Mouse (Mus musculus): ENCODE measurements around the gene Slc5a5. TPM values are rescaled to one million over a fixed set of nuclear protein-coding genes. Genes with fewer than 3 reads are reported as not detected.
A peak's percentile ranks its signal among the peaks of the same experiment; 100 is the strongest.
"Not testable (repeated sequence)": the region's sequence is repeated elsewhere in the genome, so short reads cannot be mapped to it uniquely, and the experiment has no call there.

The Slc5a5 gene
- polyA plus RNA-seq, 1 experiment from 2014 or later: 0.20 TPM

- H3K4me1 ChIP-seq (replicated peaks; ENCODE audit: control insufficient read depth, insufficient read depth, low read length): no peaks in the 10 kb centered on the region
- WGBS: 87% methylated on average over 2 of the region's 2 CpGs
- no peak overlapping the region for H3K4me2 ChIP-seq (replicated peaks; ENCODE audit: low read depth)
- H3K27me3 ChIP-seq (replicated peaks; ENCODE audit: control insufficient read depth, insufficient read depth, low read length): no peaks in the 10 kb centered on the region
- no peak for TF ChIP-seq CTCF (IDR thresholded peaks at IDR 0.05; ENCODE audit: low read depth)
- H3K9ac ChIP-seq (ENCODE audit: low read depth, low read length): no peak overlapping the region
- H3K27ac ChIP-seq (ENCODE audit: low read depth, low read length): no peak overlapping the region
- ATAC-seq: no peak
- H3K4me3 ChIP-seq (ENCODE audit: low read depth, low read length): no peak overlapping the region
- peaks cover 17% of the 10 kb centered on the region for H3K36me3 ChIP-seq (ENCODE audit: control insufficient read depth, insufficient read depth)
- no peaks in the 10 kb centered on the region for H3K9me3 ChIP-seq (ENCODE audit: control insufficient read depth)
These were observed 6.7 kb upstream of the Slc5a5 start for GRCm38 (mm10) chr8:70899226-70899625.

- WGBS: 50% methylated on average over 2 of the region's 2 CpGs
- Histone ChIP-seq H3K36me3 (ENCODE audit: control insufficient read depth, insufficient read depth) (peaks cover 22% of the 10 kb centered on the region), H3K27ac (ENCODE audit: low read depth, low read length) (no peak overlapping the region), H3K9me3 (ENCODE audit: control insufficient read depth) (no peaks in the 10 kb centered on the region), H3K4me3 (ENCODE audit: low read depth, low read length) (no peak overlapping the region), H3K9ac (ENCODE audit: low read depth, low read length) (no peak overlapping the region), H3K27me3 (replicated peaks; ENCODE audit: control insufficient read depth, insufficient read depth, low read length) (no peaks in the 10 kb centered on the region), H3K4me1 (replicated peaks; ENCODE audit: control insufficient read depth, insufficient read depth, low read length) (no peaks in the 10 kb centered on the region), H3K4me2 (replicated peaks; ENCODE audit: low read depth) (no peak overlapping the region)
- no peak for TF ChIP-seq CTCF (IDR thresholded peaks at IDR 0.05; ENCODE audit: low read depth)
- no peak for ATAC-seq
These were observed 6.2 kb upstream of the Slc5a5 start for GRCm38 (mm10) chr8:70898661-70899198.

- Histone ChIP-seq H3K36me3 (ENCODE audit: control insufficient read depth, insufficient read depth) (peaks cover 22% of the 10 kb centered on the region), H3K4me2 (replicated peaks; ENCODE audit: low read depth) (peak overlapping the region; percentile 67), H3K4me1 (replicated peaks; ENCODE audit: control insufficient read depth, insufficient read depth, low read length) (no peaks in the 10 kb centered on the region), H3K4me3 (ENCODE audit: low read depth, low read length) (peak overlapping the region; percentile 89), H3K27ac (ENCODE audit: low read depth, low read length) (peak overlapping the region; percentile 51), H3K9me3 (ENCODE audit: control insufficient read depth) (no peaks in the 10 kb centered on the region), H3K27me3 (replicated peaks; ENCODE audit: control insufficient read depth, insufficient read depth, low read length) (peaks cover 6% of the 10 kb centered on the region; the same call in 1 of the 2 replicates), H3K9ac (ENCODE audit: low read depth, low read length) (peak overlapping the region; percentile 49)
- under 1% methylated on average over 20 of the region's 20 CpGs for WGBS
- TF ChIP-seq CTCF (IDR thresholded peaks at IDR 0.05; ENCODE audit: low read depth): peak; percentile 97
- peak; percentile 50 for ATAC-seq
These were observed 5.3 kb upstream of the Slc5a5 start for GRCm38 (mm10) chr8:70897681-70898413.

GRCm38 (mm10) chr8:70897021-70897680 is 4.6 kb upstream of the Slc5a5 start, which contains the start of gene Rpl18a:
TSS of gene Rpl18a (minus strand) at chr8:70897412.
- H3K27me3 ChIP-seq (replicated peaks; ENCODE audit: control insufficient read depth, insufficient read depth, low read length): peaks cover 11% of the 10 kb centered on the region; the same call in 1 of the 2 replicates
- H3K36me3 ChIP-seq (ENCODE audit: control insufficient read depth, insufficient read depth): peaks cover 22% of the 10 kb centered on the region
- no peaks in the 10 kb centered on the region for H3K4me1 ChIP-seq (replicated peaks; ENCODE audit: control insufficient read depth, insufficient read depth, low read length)
- H3K4me3 ChIP-seq (ENCODE audit: low read depth, low read length): peak within 1 kb of the TSS; percentile 89
- H3K9me3 ChIP-seq (ENCODE audit: control insufficient read depth): no peaks in the 10 kb centered on the region
- peak; percentile 99 for ATAC-seq
- H3K9ac ChIP-seq (ENCODE audit: low read depth, low read length): peak within 1 kb of the TSS; percentile 92
- WGBS: under 1% methylated on average over 59 of the region's 60 CpGs
- peak; percentile 42 for TF ChIP-seq CTCF (IDR thresholded peaks at IDR 0.05; ENCODE audit: low read depth)
- H3K27ac ChIP-seq (ENCODE audit: low read depth, low read length): peak within 1 kb of the TSS; percentile 51
- peak within 1 kb of the TSS; percentile 67 for H3K4me2 ChIP-seq (replicated peaks; ENCODE audit: low read depth)

GRCm38 (mm10) chr8:70896316-70897020 is 3.9 kb upstream of the Slc5a5 start:
- H3K4me1 ChIP-seq (replicated peaks; ENCODE audit: control insufficient read depth, insufficient read depth, low read length): 0 out of 2 replicates have a peak, but pooled peaks cover 3% of the 10 kb centered on the region
- H3K27ac ChIP-seq (ENCODE audit: low read depth, low read length): no peak overlapping the region; the same call in 1 of the 2 replicates
- peak overlapping the region; percentile 67 for H3K4me2 ChIP-seq (replicated peaks; ENCODE audit: low read depth)
- H3K9ac ChIP-seq (ENCODE audit: low read depth, low read length): peak overlapping the region; percentile 92
- H3K36me3 ChIP-seq (ENCODE audit: control insufficient read depth, insufficient read depth): peaks cover 22% of the 10 kb centered on the region
- ATAC-seq: no peak
- peak overlapping the region; percentile 89 for H3K4me3 ChIP-seq (ENCODE audit: low read depth, low read length)
- 1% methylated on average over 25 of the region's 25 CpGs for WGBS
- no peaks in the 10 kb centered on the region for H3K9me3 ChIP-seq (ENCODE audit: control insufficient read depth)
- peaks cover 16% of the 10 kb centered on the region for H3K27me3 ChIP-seq (replicated peaks; ENCODE audit: control insufficient read depth, insufficient read depth, low read length)
- no peak for TF ChIP-seq CTCF (IDR thresholded peaks at IDR 0.05; ENCODE audit: low read depth)

- H3K36me3 ChIP-seq (ENCODE audit: control insufficient read depth, insufficient read depth): peaks cover 22% of the 10 kb centered on the region
- H3K4me3 ChIP-seq (ENCODE audit: low read depth, low read length): peak overlapping the region; percentile 89
- H3K4me2 ChIP-seq (replicated peaks; ENCODE audit: low read depth): peak overlapping the region; percentile 67
- ATAC-seq; H3K9ac ChIP-seq (ENCODE audit: low read depth, low read length); H3K27ac ChIP-seq (ENCODE audit: low read depth, low read length); H3K4me1 ChIP-seq (replicated peaks; ENCODE audit: control insufficient read depth, insufficient read depth, low read length); H3K9me3 ChIP-seq (ENCODE audit: control insufficient read depth): not testable (repeated sequence)
- peaks cover 24% of the 10 kb centered on the region for H3K27me3 ChIP-seq (replicated peaks; ENCODE audit: control insufficient read depth, insufficient read depth, low read length)
- WGBS: 76% methylated on average over 23 of the region's 24 CpGs
These were observed 3.2 kb upstream of the Slc5a5 start for GRCm38 (mm10) chr8:70895571-70896259.

Measured in intestine, postnatal 0 days (tissue).